Mouse (Mus musculus): ENCODE results near the gene Ltb.

GRCm38 (mm10) chr17:35242015-35242941 lies 48.0 kb downstream of the Ltb start:
- TF ChIP-seq POLR2A (IDR thresholded peaks at IDR 0.05; ENCODE audit: control insufficient read depth, extremely low read depth, insufficient read depth, low read length, poor library complexity) (no peak), CTCF (IDR thresholded peaks at IDR 0.05; ENCODE audit: borderline replicate concordance, control insufficient read depth, extremely low read depth, insufficient read depth, low read length, poor library complexity) (no peak)
